Mouse (Mus musculus): ENCODE results near the gene Dand5. TPM values are rescaled to one million over a fixed set of nuclear protein-coding genes. Genes with fewer than 3 reads are reported as not detected.
A peak's percentile ranks its signal among the peaks of the same experiment; 100 is the strongest.

Dand5 gene
- polyA plus RNA-seq, 1 experiment from 2014 or later = 9.4 TPM

DNA sequence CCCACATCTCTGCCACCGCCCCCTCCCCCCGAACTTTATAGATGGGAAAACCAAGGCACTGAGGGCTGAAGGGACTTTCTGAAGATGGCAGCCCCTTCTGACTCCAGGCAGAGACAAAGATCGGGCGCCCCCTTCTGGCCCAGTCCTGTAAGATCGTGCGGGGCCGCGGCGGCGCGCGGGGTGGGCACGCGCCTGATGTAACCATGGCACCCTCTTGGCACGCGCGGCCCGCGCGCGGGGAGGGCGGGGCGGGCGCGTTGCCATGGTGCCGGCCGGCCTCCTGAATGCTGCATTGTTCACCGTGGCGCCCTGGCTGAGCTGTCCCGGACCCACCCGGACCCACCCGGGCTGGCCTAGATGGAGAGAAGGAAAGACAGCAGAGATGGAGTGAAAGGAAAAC, 11.7 kb downstream of the Dand5 start:
- H3K36me3 ChIP-seq (ENCODE audit: control insufficient read depth, insufficient read depth, low read length) = no peaks in the 10 kb centered on the region
- peak overlapping the region; percentile 60 for H3K9ac ChIP-seq (ENCODE audit: low read length)
- peak overlapping the region; percentile 60 for H3K4me2 ChIP-seq (ENCODE audit: low read length)
- no peaks in the 10 kb centered on the region for H3K9me3 ChIP-seq (replicated peaks; ENCODE audit: control insufficient read depth, low read length)
- DNase-seq (ENCODE audit: low spot score) = peak; percentile 94
- peak overlapping the region; percentile 21 for H3K4me3 ChIP-seq (ENCODE audit: low read depth, low read length)
- ATAC-seq = peak; percentile 78
- H3K27me3 ChIP-seq (replicated peaks; ENCODE audit: control insufficient read depth, insufficient read depth, low read length) = no peaks in the 10 kb centered on the region
- H3K4me1 ChIP-seq (ENCODE audit: control insufficient read depth, insufficient read depth, low read length) = peaks cover 35% of the 10 kb centered on the region
- under 1% methylated on average over 30 of the region's 32 CpGs for WGBS
- peak overlapping the region; percentile 78 for H3K27ac ChIP-seq (ENCODE audit: low read depth, low read length)

- H3K36me3 ChIP-seq (ENCODE audit: control insufficient read depth, insufficient read depth, low read length) = no peaks in the 10 kb centered on the region
- H3K9ac ChIP-seq (ENCODE audit: low read length) = no peak overlapping the region
- H3K4me2 ChIP-seq (ENCODE audit: low read length) = no peak overlapping the region
- no peaks in the 10 kb centered on the region for H3K9me3 ChIP-seq (replicated peaks; ENCODE audit: control insufficient read depth, low read length)
- no peaks in the 10 kb centered on the region for H3K27me3 ChIP-seq (replicated peaks; ENCODE audit: control insufficient read depth, insufficient read depth, low read length)
- WGBS = 71% methylated on average over 5 of the region's 5 CpGs
- ATAC-seq = no peak
- H3K4me1 ChIP-seq (ENCODE audit: control insufficient read depth, insufficient read depth, low read length) = peaks cover 31% of the 10 kb centered on the region
- DNase-seq (ENCODE audit: low spot score) = peak; percentile 59
- peak overlapping the region; percentile 82; the same call in 1 of the 2 replicates for H3K27ac ChIP-seq (ENCODE audit: low read depth, low read length)
- H3K4me3 ChIP-seq (ENCODE audit: low read depth, low read length) = no peak overlapping the region
Measured at GRCm38 (mm10) chr8:84809941-84810280, 12.7 kb downstream of the Dand5 start.

DNA sequence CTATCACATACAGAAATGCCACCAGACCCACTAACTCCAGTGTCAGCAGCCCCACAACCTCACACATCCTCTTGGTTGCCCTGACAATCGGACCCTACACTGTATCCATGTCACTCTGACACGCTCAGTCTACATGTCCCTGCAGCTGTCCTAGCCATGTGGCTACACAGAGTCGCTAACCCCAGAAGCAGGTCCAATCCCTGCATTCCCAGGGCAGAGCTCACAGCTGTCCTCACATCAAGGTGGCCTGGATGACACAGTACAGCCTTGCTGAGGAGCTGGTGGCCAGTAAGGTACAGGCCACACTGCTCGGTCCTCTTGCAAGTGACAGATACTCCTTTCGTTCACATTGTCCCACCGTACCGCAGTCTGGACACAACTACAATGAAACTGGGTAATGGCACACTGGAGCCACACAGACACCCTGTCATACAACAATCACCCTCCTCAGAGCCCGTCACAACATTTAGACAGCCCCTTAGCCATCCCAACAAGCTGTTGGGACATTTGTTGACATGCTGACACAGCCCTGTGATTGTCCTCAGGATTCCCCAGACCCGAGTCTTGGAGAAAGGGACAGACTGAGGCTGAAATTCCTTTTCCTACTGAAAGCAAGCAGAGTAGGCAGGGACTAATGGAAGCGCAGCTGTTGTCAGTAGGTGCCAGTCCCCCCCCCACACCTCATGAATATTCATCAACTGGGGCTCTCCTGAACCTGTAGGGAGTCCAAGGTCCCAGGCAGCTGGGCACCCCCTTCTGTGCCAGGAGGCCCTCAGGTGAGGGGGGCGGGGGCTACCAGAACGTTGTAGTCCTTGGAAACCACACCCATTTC, 13.3 kb downstream of the Dand5 start:
- no peak overlapping the region for H3K4me2 ChIP-seq (ENCODE audit: low read length)
- 41% methylated on average over 12 of the region's 12 CpGs for WGBS
- H3K36me3 ChIP-seq (ENCODE audit: control insufficient read depth, insufficient read depth, low read length) = no peaks in the 10 kb centered on the region
- ATAC-seq (peak; percentile 38), DNase-seq (ENCODE audit: low spot score) (peak; percentile 70)
- H3K4me1 ChIP-seq (ENCODE audit: control insufficient read depth, insufficient read depth, low read length) = peaks cover 25% of the 10 kb centered on the region
- H3K27me3 ChIP-seq (replicated peaks; ENCODE audit: control insufficient read depth, insufficient read depth, low read length) = no peaks in the 10 kb centered on the region
- H3K9me3 ChIP-seq (replicated peaks; ENCODE audit: control insufficient read depth, low read length) = no peaks in the 10 kb centered on the region
- H3K4me3 ChIP-seq (ENCODE audit: low read depth, low read length) = no peak overlapping the region
- H3K27ac ChIP-seq (ENCODE audit: low read depth, low read length) = peak overlapping the region; percentile 82
- H3K9ac ChIP-seq (ENCODE audit: low read length) = peak overlapping the region; percentile 13; the same call in 1 of the 2 replicates

GRCm38 (mm10) chr8:84806031-84806430, 16.6 kb downstream of the Dand5 start:
- Histone ChIP-seq H3K36me3 (ENCODE audit: control insufficient read depth, insufficient read depth, low read length) (no peaks in the 10 kb centered on the region), H3K9me3 (replicated peaks; ENCODE audit: control insufficient read depth, low read length) (no peaks in the 10 kb centered on the region), H3K4me1 (ENCODE audit: control insufficient read depth, insufficient read depth, low read length) (peaks cover 15% of the 10 kb centered on the region), H3K9ac (ENCODE audit: low read length) (no peak overlapping the region), H3K4me2 (ENCODE audit: low read length) (no peak overlapping the region), H3K27ac (ENCODE audit: low read depth, low read length) (no peak overlapping the region), H3K4me3 (ENCODE audit: low read depth, low read length) (no peak overlapping the region), H3K27me3 (replicated peaks; ENCODE audit: control insufficient read depth, insufficient read depth, low read length) (peaks cover under 1% of the 10 kb centered on the region; the same call in 1 of the 2 replicates)
- WGBS = 96% methylated on average over 5 of the region's 5 CpGs
- no peak for DNase-seq (ENCODE audit: low spot score)
- ATAC-seq = no peak

- peak within 1 kb of the TSS; percentile 60 for H3K4me3 ChIP-seq (ENCODE audit: low read depth, low read length)
- H3K9me3 ChIP-seq (replicated peaks; ENCODE audit: control insufficient read depth, low read length) = no peaks in the 10 kb centered on the region
- ATAC-seq = peak; percentile 40
- H3K27me3 ChIP-seq (replicated peaks; ENCODE audit: control insufficient read depth, insufficient read depth, low read length) = peaks cover 23% of the 10 kb centered on the region
- WGBS = 2% methylated on average over 40 of the region's 125 CpGs
- peaks cover 11% of the 10 kb centered on the region; the same call in 1 of the 2 replicates for H3K36me3 ChIP-seq (ENCODE audit: control insufficient read depth, insufficient read depth, low read length)
- peak within 1 kb of the TSS; percentile 96 for H3K9ac ChIP-seq (ENCODE audit: low read length)
- peaks cover 27% of the 10 kb centered on the region for H3K4me1 ChIP-seq (ENCODE audit: control insufficient read depth, insufficient read depth, low read length)
- H3K27ac ChIP-seq (ENCODE audit: low read depth, low read length) = peak within 1 kb of the TSS; percentile 97
- no peak for DNase-seq (ENCODE audit: low spot score)
- peak within 1 kb of the TSS; percentile 77 for H3K4me2 ChIP-seq (ENCODE audit: low read length)
Measured at GRCm38 (mm10) chr8:84799999-84800831, 22.4 kb downstream of the Dand5 start, which contains the start of gene Nfix. TSS of gene Nfix (minus strand) at chr8:84800344.

GRCm38 (mm10) chr8:84799136-84799931, 23.3 kb downstream of the Dand5 start:
- Histone ChIP-seq H3K4me3 (ENCODE audit: low read depth, low read length) (peak overlapping the region; percentile 60), H3K4me2 (ENCODE audit: low read length) (peak overlapping the region; percentile 77), H3K27me3 (replicated peaks; ENCODE audit: control insufficient read depth, insufficient read depth, low read length) (peaks cover 23% of the 10 kb centered on the region), H3K27ac (ENCODE audit: low read depth, low read length) (peak overlapping the region; percentile 97), H3K9me3 (replicated peaks; ENCODE audit: control insufficient read depth, low read length) (no peaks in the 10 kb centered on the region), H3K4me1 (ENCODE audit: control insufficient read depth, insufficient read depth, low read length) (peaks cover 36% of the 10 kb centered on the region), H3K9ac (ENCODE audit: low read length) (peak overlapping the region; percentile 96), H3K36me3 (ENCODE audit: control insufficient read depth, insufficient read depth, low read length) (peaks cover 11% of the 10 kb centered on the region; the same call in 1 of the 2 replicates)
- ATAC-seq (peak; percentile 3; the same call in 1 of the 2 replicates), DNase-seq (ENCODE audit: low spot score) (peak; percentile 69)
- under 1% methylated on average over 49 of the region's 108 CpGs for WGBS

- Histone ChIP-seq H3K36me3 (ENCODE audit: control insufficient read depth, insufficient read depth, low read length) (peaks cover 11% of the 10 kb centered on the region; the same call in 1 of the 2 replicates), H3K4me3 (ENCODE audit: low read depth, low read length) (peak overlapping the region; percentile 60), H3K9ac (ENCODE audit: low read length) (peak overlapping the region; percentile 96), H3K9me3 (replicated peaks; ENCODE audit: control insufficient read depth, low read length) (no peaks in the 10 kb centered on the region), H3K27ac (ENCODE audit: low read depth, low read length) (peak overlapping the region; percentile 97), H3K4me2 (ENCODE audit: low read length) (peak overlapping the region; percentile 77), H3K27me3 (replicated peaks; ENCODE audit: control insufficient read depth, insufficient read depth, low read length) (peaks cover 23% of the 10 kb centered on the region), H3K4me1 (ENCODE audit: control insufficient read depth, insufficient read depth, low read length) (peaks cover 36% of the 10 kb centered on the region)
- DNase-seq (ENCODE audit: low spot score) = no peak
- WGBS = 30% methylated on average over 10 of the region's 10 CpGs
- no peak for ATAC-seq
Measured at GRCm38 (mm10) chr8:84798446-84799135, 24.0 kb downstream of the Dand5 start.

GRCm38 (mm10) chr8:84797971-84798370, 24.7 kb downstream of the Dand5 start:
- H3K9ac ChIP-seq (ENCODE audit: low read length) = peak overlapping the region; percentile 96
- no peak for ATAC-seq
- 53% methylated on average over 6 of the region's 6 CpGs for WGBS
- no peaks in the 10 kb centered on the region for H3K9me3 ChIP-seq (replicated peaks; ENCODE audit: control insufficient read depth, low read length)
- H3K4me1 ChIP-seq (ENCODE audit: control insufficient read depth, insufficient read depth, low read length) = peaks cover 40% of the 10 kb centered on the region
- H3K27me3 ChIP-seq (replicated peaks; ENCODE audit: control insufficient read depth, insufficient read depth, low read length) = peaks cover 23% of the 10 kb centered on the region
- H3K36me3 ChIP-seq (ENCODE audit: control insufficient read depth, insufficient read depth, low read length) = peaks cover 11% of the 10 kb centered on the region; the same call in 1 of the 2 replicates
- peak overlapping the region; percentile 97 for H3K27ac ChIP-seq (ENCODE audit: low read depth, low read length)
- peak; percentile 77 for DNase-seq (ENCODE audit: low spot score)
- H3K4me2 ChIP-seq (ENCODE audit: low read length) = peak overlapping the region; percentile 77
- peak overlapping the region; percentile 60 for H3K4me3 ChIP-seq (ENCODE audit: low read depth, low read length)
